Mouse (Mus musculus): Measurements from ENCODE around the gene Cd209e.
A peak's percentile ranks its signal among the peaks of the same experiment; 100 is the strongest.
"Not testable (repeated sequence)": the region's sequence is repeated elsewhere in the genome, so short reads cannot be mapped to it uniquely, and the experiment has no call there.

The Cd209e gene

DNA sequence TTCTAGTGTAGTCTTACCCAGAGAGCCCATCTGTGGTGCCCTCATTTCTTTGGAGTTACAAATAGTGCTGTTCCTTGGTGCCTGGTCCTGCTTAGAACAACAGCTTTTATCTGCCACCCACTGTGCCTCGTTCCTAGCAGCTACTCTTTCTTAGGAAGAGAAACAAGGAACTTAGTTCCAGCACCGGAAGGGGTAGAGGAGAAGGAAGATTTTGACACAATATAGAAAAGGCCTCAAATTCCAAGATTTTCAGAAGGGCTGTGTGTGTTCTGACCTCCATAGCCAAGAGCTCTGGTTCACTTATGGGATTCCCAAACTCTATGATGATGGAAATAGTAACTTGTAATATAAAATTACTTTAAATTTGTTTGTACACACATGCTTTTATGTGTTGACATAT lies at the start of gene Cd209e:
Gene Cd209e, minus strand, starts transcription at position 101 of the 400 bp plus-strand sequence.
- DNase-seq = no peak

DNA sequence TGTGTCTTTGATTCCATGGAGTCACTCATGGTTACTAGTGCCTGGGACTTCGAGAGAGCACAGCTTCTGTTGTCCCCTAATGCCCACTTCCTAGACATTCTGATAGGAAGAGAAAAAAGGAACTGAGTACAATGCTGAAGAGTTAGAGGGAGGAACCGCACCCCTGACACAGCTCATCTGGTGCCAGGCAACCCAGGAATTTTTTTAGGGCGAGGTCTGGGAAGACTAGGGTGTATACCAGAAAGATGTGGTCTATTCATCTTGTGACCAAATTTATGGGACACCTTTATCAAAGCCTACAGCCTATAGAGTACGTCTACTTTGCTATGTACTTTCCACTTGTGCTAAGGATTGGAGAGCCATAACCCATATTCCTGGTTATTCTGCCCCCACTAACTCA lies 24.3 kb upstream of the Cd209e start, which contains the start of gene Cd209d:
Gene Cd209d, minus strand, starts transcription at position 101 of the 400 bp plus-strand sequence.
- no peak for DNase-seq

GRCm38 (mm10) chr8:3876121-3876520 lies 22.0 kb upstream of the Cd209e start:
- DNase-seq = no peak

DNA sequence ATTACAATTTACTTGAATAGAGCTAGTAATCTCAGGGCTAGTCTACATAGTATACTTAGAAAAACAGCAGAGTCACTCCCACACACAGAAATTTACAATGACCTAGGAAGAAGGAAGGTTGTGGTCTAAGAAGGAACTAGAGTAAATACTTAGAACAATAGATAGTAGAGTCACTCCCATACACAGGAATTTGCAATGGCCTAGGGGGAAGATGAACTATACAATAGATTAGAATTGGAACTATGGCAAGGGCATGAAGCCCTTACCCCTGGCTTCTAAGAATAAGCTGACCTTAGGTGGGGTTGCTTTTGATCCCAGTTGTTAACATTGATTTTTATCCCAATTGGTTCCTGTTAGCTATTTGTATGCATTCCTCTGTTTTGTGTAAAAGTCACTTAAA lies 8.6 kb upstream of the Cd209e start:
- not testable (repeated sequence) for DNase-seq

GRCm38 (mm10) chr8:3803091-3803490 lies 51.0 kb downstream of the Cd209e start:
- peak; percentile 28 to 77 for DNase-seq
